Mouse (Mus musculus) adrenal gland, adult 8-10 months (tissue): ENCODE data around the gene Nek8. TPM values are rescaled to one million over a fixed set of nuclear protein-coding genes. Genes with fewer than 3 reads are reported as not detected.

Source experiments
- DNase-seq: peaks from one replicate; pipeline ENCODE4 v3.0.0; 2022
- total RNA-seq, 4 experiments: library from RNA; stranded (reverse); gene quantifications; 2 replicates each; pipeline ENCODE4 v1.2.4; 2022

The Nek8 gene
- total RNA-seq, 4 experiments from 2014 or later: 10.7 to 29.6 (median 21.6) TPM

DNA sequence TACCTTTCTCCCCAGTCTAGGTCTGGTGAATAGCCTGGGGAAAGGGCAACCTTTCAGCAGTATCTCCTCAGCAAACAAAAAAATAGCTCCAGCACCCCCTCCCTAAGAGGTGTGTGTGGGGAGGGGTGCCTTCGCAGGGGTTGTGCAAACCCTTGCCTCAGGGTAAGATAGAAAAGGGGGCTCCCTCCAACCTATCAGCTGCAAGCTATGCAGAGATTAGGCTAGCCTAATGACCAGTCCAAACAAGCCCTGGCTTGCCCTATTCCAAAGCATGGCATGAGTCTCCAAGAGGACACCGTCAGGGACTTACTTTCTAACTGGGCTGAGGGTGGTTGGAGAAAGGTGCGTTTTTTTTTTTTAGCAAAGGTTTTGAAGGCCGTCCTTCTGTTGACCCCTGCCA is 10.3 kb downstream of the Nek8 start:
- DNase-seq: no peak

DNA sequence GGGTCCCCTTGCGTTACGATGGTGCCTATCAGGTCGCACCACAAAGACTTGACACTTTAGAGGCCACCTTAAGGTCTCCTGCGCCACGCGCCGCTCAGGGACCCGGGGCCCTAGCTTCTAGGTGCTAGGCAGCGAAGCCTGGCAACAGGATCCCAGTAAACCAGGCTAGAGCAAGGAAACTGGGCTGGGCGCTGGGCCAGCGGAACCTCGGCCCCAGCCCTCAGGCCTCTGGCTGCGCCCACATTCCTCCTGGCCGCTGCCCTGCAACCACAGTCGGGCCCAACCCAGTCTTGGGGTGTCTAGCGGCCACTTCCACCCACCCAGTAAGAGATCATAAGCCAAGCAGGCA is 10.7 kb downstream of the Nek8 start:
- no peak for DNase-seq

DNA sequence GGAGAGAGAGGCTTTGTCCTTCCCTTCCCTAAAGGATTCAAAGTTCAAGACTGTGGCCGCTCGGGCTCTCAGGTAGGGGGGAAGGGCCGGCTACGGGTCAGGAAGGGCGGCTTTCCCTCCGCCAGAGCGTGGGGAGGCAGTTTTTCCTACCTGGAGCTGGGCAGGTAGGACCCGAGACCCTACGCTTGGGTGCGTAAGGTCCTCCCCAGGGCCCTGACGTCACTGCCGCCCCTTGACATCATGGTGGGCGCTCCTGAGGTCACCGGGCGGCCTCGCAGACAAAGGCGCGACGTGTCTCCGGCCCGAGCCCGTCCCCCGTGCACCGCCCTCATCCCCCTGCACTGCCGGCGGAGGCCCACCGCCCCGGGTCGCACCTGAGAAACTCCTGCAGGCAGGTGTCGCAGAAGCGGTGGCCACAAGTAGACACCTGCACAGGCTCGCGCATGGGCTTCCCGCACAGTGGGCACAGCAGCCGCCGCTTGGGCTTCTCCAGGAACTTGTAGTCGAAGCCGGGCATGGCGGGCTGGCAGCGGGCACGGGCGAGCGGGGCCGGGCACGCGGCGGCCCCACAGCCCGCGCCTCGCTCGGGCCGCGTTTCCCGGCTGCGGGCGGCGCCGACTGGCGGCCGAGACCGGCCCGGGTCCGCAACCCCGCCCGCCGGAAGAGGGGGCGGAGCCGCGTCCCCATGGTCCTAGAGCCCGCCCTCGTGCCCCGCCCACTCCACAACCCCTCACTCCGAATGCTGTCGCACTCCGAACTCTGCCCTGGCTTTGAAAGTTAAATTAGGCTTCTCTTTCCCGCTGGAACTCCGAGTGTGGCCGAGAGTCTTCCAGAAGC is 11.3 kb downstream of the Nek8 start, which contains the start of gene Traf4:
Traf4 (minus strand) TSS at position 666 of the 837 bp plus-strand sequence.
- DNase-seq: peak; percentile 69

DNA sequence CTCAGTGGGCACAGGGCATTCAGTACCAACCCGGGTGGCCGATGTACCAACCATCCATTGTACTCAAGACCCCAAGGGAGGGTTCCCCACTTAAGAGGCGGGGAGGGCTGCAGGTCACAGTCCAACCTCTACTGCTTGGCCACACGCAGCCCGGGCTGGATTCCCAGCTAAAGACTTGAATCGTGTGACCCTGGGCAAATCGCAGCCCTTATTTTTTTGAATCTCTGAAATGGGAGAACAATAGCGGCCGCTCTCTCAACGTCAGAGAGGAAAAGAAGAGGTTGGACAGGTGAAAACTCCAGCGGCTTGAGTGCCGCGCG is 11.9 kb downstream of the Nek8 start:
- no peak for DNase-seq

DNA sequence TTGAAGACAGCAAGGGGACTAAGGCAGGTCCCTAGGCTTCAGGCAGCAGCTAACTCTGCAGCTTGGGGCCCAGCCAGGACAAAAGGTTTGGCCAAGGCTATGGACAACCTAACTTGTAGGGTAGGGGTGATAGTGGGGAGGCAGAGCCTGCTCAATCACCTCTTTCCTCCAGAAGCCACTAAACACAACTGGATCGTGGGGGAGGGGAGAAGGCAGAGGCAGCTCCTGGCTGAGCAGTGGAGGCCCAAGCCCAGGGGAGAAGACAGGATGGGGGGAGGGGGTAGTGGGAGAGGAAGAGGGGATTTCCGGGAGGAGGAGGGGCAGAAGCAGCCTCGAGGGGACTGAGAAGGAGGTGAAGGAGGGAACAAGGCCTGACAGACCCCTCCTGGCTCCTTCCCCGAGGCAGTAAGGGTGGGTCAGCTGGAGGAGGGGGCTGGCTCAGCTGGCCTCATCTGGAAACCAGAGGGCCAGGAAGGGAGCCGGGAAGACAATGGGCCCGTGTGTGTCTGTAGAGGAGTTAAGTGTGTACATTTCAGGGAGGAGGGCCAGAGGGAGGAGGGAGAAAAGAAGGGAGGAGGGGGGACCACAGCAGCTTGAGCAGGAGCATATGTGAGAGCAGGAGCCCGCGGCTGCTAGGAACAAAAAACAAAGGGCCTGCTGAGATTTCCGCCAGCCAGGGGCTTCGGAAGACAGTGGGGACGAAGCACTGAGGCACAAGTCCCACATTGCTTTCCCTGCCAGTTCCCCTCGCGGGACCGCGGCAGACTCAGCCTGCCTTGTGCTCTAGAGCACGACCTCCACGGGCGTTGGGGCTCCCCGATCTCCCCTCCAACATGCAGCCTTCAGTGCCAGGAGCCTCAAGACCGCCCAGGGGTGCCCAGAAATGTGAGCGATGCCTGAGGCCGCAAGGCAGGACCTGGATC is 12.5 kb downstream of the Nek8 start:
- DNase-seq: peak; percentile 77

DNA sequence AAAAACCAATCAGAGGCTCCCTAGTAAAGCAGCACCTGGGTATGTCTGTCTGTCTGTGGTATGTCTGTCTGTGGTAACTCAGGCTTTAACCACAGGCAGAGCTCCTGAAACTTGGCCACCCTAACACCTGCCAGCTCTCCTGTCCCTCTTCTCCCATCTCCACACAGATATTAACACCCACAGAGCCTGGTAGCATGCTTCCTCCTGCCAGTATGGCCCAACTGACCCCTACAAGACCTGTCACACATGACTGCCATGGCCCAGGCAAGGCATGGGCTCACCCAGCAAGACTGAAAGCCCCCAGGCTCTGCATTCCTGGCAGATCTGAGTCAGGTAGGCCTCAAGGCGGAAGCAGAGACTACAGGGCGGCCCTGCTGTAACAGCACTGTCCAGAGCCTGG is 13.4 kb downstream of the Nek8 start:
- DNase-seq: no peak

DNA sequence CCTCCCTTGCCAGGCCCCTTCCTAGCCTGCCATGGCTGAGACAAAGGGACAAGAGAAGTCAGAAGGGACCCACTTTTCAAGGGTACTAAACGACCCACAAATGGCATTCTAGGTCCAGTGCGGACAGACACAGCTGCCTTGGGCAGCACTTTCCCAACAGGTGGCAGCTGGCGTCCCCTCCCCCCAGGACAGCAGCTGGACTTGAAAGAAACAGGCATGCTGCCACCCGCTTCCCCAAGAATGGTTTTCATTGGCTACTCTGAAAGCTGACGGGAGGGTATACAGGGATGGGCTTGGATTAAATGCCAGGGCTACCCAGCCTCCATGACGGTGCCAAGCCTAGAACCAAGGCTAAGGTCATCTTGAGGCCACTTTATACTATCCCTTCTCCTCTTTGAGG is 14.0 kb downstream of the Nek8 start:
- DNase-seq: peak; percentile 75

DNA sequence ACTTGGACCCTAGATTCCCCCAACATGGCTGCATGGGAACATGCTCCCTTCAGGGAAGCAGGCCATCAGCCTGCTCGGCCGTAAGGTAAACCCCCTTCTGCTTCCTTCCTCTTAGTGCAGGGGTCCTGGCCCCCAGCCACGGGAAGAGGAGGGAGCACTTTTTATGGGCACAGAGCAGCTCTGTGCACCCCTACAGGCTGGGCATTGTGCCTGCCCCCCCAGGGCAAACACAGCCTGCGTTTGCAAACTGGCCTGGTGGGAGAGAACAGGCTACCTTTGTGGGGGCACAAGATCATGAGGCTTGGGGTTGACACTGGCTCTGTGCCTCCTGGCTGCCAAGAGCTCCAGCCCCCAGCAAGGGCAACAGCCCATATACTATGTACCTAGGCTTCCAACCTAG is 14.5 kb downstream of the Nek8 start:
- no peak for DNase-seq

DNA sequence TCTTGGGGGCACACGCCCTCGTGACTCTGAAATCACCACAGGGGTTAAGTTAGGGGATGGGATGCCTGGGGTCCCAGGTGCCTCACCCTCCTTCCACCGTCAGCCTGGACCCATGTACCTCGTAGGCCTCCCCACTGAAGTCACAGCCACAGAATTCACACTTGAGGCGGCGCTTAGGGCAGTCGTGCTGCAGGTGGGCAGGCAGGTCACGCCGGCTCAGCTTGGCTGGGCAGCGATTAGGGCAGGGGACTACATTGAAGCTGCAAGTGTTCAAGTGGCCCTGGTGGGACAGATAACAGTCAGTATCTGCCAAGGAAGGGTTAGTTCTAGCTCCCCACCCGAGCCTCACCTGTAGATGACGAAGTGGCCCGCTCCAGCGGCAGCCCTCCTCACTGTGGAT is 15.3 kb downstream of the Nek8 start:
- DNase-seq: no peak

DNA sequence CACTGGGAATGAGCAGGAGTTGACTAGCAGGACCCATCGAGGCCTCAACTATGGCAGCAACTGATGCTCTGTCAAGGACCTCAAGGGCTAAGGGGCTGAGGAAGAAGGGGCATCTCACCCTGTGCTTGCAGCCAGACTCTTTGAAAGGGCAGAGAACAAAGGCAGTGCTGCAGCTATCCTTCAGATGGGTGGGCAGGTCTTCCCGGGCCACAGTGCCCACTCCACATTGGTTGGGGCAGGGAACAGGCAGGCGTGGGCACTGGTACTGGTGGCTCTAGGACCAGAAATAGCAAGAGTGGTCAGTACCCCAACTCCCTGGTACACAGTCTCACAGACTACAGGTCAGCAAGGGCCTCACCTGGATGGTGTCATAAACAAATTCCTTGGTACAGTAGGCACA is 15.8 kb downstream of the Nek8 start:
- no peak for DNase-seq

DNA sequence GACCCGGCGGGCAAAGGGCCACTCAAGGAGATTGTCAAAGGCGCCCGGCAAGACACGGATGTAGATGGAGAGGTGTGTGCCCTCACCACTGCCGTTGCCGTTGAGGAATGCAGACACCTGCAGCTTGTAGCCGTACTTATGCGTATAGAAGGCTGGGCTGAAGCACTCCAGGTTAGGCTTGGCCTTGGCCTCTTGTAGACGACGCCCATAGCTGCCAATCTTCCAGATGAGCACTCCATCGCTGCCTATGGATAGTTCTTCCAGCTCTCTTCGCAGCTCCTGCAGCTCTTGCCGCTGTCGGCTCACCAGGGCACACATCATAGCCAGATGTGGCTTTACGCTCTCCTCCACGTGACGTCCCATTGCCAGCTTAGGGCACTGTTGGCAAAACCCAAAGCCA is 16.3 kb downstream of the Nek8 start:
- DNase-seq: no peak

DNA sequence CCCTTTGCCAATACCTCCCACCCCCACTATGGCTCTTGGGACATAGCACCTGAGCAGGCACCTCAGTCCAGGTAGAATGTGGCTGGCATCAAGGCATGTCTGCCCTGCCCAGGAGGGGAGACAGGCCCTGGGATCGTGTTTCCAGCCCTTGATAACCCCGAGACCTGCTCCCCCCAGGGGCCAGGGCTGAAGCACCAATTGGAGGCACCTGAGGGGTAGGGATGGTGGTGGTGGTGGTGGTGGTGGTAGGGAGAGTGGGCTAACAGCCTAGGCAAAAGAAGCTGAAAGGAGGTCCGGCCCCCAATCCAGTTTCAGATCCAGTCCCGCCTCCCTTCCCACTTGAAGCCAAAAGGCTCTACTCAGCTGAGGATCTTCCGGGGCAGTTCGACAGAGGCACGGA is 16.9 kb downstream of the Nek8 start:
- DNase-seq: no peak

DNA sequence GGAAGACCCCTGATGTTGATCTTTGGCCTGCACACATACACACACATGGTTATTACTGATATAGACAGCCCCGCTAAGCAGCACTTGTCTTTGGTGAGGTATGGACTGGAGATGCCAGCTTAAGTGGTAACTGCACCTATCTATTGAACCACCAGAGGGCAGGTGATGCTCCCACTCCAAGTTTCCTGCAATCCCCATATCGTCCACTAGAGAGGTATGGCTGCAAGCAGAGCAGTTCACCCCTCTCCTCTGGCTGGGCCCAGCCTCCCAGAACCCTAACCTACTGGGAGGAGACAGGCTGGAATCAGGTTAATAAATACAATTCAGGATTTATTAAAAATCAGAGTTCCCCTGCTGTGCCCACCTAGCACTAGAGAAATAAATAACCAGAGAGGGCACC is 17.4 kb downstream of the Nek8 start:
- DNase-seq: no peak

DNA sequence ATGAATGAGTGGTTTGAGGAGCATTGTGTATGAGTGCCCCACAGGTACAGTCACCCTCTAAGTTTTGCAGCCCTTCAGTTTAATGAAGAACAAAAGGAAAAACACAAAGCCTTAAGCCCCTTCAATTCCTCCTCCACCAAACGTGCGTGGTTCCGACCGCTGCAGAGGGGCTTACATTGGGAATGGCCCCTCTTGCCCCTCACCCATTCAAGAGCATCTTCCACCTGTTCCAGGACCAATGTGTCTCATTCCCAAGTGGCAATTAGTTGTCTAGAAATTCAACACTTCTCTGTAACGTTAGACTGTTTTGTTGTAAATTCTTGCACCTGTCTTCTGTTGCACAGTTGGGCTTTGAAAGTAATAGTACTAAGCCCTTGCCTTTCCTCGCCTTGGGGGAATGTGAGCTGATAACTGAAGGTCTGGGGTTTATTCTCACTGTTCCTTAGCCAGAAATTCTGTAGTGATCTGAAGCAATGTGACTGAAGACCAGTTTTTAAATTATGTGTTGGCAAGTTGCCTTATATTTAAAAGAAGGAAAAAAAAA is 20.2 kb downstream of the Nek8 start:
- DNase-seq: no peak

DNA sequence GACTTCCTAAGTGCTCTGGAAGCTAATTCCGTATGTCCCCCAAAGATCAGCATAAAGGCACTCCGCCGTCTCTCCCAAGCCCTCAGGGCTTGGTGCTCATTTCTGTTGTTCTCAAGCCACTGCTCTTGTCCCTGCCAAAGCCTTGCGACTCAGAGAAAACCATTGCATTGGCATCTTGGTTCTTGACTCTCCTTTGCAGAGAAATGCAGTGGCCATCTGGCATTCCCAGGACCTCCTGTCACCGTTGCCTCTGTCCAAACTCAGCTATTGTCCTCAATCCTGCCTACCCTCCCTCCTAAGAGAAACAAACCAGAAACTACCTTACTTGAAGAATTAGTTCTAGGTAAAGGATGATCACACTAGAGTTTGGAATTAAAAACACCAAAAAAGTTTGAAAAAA is 20.8 kb downstream of the Nek8 start:
- DNase-seq: no peak

DNA sequence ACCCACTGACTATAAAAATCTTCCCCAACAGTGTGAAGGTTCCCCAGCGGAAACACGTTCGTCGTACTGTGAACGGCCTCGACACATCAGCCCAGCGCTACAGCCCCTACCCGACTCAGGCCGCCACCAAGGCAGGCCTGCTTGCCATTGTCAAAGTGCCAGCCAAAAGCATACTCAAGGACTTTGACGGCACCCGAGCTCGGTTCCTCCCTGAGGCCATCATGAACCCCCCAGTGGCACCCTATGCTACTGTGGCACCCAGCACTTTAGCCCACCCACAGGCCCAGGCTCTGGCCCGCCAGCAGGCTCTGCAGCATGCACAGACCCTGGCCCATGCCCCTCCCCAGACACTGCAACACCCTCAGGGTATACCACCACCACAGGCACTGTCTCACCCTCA is 22.7 kb downstream of the Nek8 start:
- DNase-seq: no peak

DNA sequence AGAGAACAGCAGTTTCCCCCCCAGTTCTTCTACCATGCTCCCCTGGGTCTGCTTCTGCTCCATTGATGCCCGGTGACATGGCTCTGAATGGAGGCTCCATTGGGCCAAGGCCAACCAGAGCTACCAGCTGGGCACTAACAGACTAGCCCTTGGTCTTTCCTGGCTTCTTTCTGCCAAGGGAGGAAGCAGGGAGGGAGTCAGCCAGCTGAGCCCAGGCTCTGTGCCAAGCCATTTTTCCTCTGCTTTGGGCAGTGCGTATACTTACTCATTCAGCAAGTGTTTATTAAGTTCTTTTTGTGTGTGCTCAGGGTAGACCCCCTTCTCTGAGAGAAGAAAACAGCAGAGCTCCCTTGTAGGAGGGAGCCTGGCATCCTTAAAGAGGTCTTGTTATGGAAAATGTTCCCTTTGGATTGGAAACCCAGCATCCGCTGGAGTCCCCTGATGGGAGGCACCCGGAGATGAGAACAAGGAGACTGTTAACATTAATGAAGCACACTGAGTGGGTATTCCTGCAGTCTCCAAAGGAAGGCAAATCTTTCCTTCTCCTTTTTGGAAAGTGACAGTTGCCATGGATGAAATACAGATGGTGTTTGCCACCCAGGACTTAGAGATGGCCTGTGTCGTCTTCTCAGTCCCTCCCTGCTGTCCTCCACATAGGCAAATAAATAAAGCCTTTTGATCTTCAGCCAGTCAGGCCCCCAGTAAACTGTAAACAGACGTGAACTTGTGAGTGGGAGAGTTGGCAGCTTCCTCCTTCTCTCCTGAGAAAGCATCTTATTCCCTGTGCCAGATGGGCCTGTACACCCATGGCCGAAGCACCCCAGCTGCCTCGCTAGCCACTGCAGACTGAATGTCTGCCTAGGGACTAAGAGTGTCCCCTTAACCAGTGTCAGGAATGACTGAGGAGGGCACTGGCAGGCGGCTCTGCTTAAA is 23.9 kb downstream of the Nek8 start:
- peak; percentile 73 for DNase-seq

DNA sequence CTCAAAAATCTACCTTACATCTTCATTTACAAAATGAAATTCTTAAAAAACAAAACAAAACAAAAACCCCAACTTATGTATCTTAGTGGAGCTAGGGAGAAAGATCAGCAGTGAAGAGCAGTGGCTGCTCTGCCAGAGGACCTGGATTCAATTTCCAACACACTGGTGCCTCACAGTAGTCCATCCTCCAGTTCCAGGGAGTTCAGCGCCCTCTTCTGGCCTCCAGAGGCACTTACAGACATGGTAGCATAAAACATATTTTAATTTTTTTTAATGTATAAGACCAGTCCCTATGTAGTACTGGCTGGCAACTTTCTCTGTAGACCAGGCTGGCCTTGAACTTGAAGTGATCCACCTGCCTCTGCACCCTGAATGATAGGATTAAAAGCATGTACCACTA is 25.3 kb downstream of the Nek8 start:
- no peak for DNase-seq

DNA sequence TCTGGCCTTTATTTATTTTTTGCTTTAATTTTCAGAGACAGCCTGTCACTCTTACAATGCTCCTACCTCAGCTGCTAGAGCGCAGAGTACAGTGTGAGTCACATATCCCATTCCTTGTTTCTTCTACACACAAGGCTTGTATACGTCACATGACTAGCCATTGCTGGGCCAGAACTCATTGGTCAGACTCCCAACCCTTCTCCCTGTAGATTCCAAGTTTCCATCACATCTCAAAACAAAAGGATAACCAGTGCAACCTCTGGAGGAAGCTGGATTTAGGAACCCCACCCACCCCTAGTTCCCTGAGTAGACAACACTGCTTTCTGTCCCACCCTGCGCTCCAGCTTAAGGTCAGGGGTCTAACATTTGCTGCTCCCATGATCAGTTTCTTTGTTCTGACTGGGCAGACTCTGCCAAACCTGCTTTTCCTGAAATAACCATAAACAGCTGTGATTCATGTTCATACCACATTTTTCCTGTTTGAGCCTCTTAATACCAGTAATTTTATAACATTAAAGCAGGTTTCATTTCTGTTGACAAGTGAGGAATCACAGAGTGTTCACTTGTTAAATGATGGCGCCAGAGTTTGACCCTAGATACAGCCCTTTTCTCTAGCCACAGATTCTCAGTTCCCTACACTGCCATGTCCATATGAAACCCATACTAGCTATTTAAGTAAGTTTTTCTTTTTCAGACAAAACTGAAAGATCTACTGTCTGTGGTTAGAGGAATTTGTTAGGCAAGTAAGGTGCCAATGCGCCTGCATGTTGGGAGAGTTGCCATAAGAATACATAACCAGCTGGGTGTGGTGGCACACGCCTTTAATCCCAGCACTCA is 29.6 kb downstream of the Nek8 start:
- no peak for DNase-seq

DNA sequence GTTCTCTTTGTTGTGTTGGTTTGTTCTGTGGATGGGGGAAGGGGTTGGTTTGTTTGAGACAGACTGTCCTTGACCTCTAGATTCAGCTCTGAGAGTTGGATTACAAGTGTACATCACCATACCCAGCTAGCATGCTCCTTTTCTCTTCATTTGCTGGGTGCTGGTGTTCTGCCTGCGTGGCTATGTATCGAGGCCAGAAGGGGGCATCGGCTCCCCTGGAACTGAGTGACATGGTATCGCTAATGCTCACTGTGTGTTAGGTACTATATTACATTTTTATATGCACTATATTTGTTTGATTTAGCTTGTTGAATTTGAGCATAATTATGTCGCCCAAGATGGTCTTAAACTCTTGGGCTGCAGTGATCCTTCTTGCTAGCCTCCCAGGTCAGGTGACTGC is 30.3 kb downstream of the Nek8 start:
- no peak for DNase-seq

DNA sequence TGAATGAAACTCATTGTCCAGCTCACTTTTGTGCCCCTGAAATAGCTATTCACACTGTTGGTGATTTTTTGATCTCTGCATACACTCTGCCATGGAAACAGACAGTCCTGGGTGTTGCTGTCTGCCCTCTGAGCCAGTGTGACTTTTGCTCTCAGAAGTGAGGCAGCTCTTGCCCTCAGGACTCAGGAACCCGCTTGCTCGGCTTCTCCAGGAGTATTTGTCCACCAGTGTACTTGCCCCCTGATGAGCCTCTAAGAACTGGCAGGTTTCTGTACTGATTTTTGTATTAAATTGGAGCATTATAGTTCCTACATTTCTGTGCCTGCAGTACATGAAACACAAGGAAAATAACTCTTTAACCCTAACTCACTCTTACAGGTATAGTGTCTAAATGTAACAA is 33.0 kb downstream of the Nek8 start:
- no peak for DNase-seq

DNA sequence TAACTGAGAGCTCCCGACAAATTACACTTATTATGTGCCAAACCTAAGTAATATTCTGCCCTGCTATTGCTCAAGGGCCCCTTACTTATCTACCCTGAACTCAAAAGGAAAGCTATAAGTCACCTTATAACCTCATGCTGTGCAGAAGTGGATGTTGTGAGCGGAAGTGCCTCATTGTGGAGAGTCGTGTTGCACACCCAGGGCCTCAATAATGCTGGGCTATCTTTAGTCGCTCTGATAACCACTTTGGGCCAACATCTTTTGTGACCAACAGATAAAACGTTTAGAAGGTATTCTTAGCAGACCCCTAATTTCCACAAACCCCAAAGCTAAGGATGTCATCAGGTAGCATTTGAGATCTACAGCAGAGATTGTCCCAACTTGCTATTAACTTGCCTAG is 35.8 kb downstream of the Nek8 start:
- DNase-seq: no peak
